Mouse (Mus musculus) heart, adult 2 months (tissue): ENCODE data around the gene Olfr403. TPM values are rescaled to one million over a fixed set of nuclear protein-coding genes. Genes with fewer than 3 reads are reported as not detected.
"Not testable (repeated sequence)": the region's sequence is repeated elsewhere in the genome, so short reads cannot be mapped to it uniquely, and the experiment has no call there.

Experiments
- DNase-seq, 2 experiments: peaks; one replicate each; pipeline ENCODE4 v3.0.0; 2021
- H3K27ac ChIP-seq: fragments of 200-600 bp; 2 replicates; pipeline ENCODE4 v1.8.1; 2022
- H3K27me3 ChIP-seq: fragments of 200-500 bp; 2 replicates; pipeline ENCODE4 v1.6.1; 2012; ENCODE audit warnings: mild to moderate bottlenecking, low read length, inconsistent platforms, mixed read lengths; ENCODE audit not compliant: control insufficient read depth, insufficient read depth
- H3K36me3 ChIP-seq: fragments of 200-500 bp; 2 replicates; pipeline ENCODE4 v1.6.1; 2012; ENCODE audit warnings: low read length, inconsistent platforms; ENCODE audit not compliant: control insufficient read depth, insufficient read depth
- H3K4me1 ChIP-seq: fragments of 200-500 bp; 2 replicates; pipeline ENCODE4 v1.6.1; 2011; ENCODE audit warnings: low read length; ENCODE audit not compliant: control insufficient read depth, insufficient read depth
- H3K4me3 ChIP-seq: fragments of 200-600 bp; 2 replicates; pipeline ENCODE4 v1.8.1; 2022
- H3K79me2 ChIP-seq: fragments of 200-500 bp; replicated peaks from 2 replicates; pipeline ENCODE4 v1.6.1; 2012; ENCODE audit warnings: mild to moderate bottlenecking, inconsistent platforms, low read length, moderate library complexity, mixed read lengths; ENCODE audit not compliant: control insufficient read depth, insufficient read depth
- H3K9ac ChIP-seq: fragments of 200-500 bp; 2 replicates; pipeline ENCODE4 v1.6.1; 2012; ENCODE audit warnings: low read depth, mild to moderate bottlenecking, control low read depth, inconsistent platforms, low read length, mixed read lengths
- CTCF ChIP-seq: fragments of 200-600 bp; IDR thresholded peaks from 2 replicates; pipeline ENCODE4 v1.8.1; 2022; ENCODE audit warnings: antibody characterized with exemption, mild to moderate bottlenecking, moderate library complexity
- EP300 ChIP-seq: fragments of 200-500 bp; IDR thresholded peaks from 2 replicates; pipeline ENCODE4 v1.6.1; 2011; ENCODE audit warnings: low read depth, low read length, control low read depth; ENCODE audit not compliant: insufficient read depth
- POLR2A ChIP-seq: fragments of 200-500 bp; IDR thresholded peaks from 2 replicates; pipeline ENCODE4 v1.6.1; 2011; ENCODE audit warnings: mild to moderate bottlenecking, low read depth, low read length, control low read depth; ENCODE audit not compliant: insufficient read depth
- WGBS: fragments of 180-500 bp; shearing (Covaris S2); methylation state at CpG from one replicate; pipeline ENCODE4 v1.1.7; 2018; 5-methylcytosine and 5-hydroxymethylcytosine counted together
- intact Hi-C: fragments of 180-260 bp; cut with DNase I; formaldehyde crosslinking; loops from one replicate; pipeline ENCODE4 v1.15.1; 2025
- long read RNA-seq: library from polyadenylated mRNA; stranded (forward); transcript quantifications from one replicate; pipeline ENCODE4 v2.0.0, GENCODE M21; 2021
- polyA plus RNA-seq: library from polyadenylated mRNA; depleted of rRNA; stranded (reverse); fragments of >200 nt; gene quantifications from 2 replicates; pipeline ENCODE4 v1.2.3, GENCODE M21; 2012; rRNA removed
- total RNA-seq, 2 experiments: library from RNA; stranded (reverse); gene quantifications; 2 replicates each; pipeline ENCODE4 v1.2.3; 2021

The Olfr403 gene
- total RNA-seq = not detected
- not detected in 2 replicates for polyA plus RNA-seq
- long read RNA-seq = 0 reads

GRCm38 (mm10) chr11:74185949-74186348 lies at the start of gene Olfr403:
TSS of gene Olfr403 (plus strand) at chr11:74186249.
- Histone ChIP-seq H3K27ac (no peak within 1 kb of the TSS), H3K4me1 (no peaks in the 10 kb centered on the region), H3K79me2 (no peaks in the 10 kb centered on the region), H3K4me3 (no peak within 1 kb of the TSS), H3K9ac (no peak within 1 kb of the TSS), H3K27me3 (no peaks in the 10 kb centered on the region), H3K36me3 (no peaks in the 10 kb centered on the region)
- no peak for TF ChIP-seq POLR2A
- TF ChIP-seq CTCF = no peak
- no peak for TF ChIP-seq EP300
- intact Hi-C loops = no loop called here
- no peak for DNase-seq

GRCm38 (mm10) chr11:74140001-74140400 lies 46.0 kb upstream of the Olfr403 start:
- H3K4me1 ChIP-seq, H3K9ac ChIP-seq, H3K79me2 ChIP-seq, intact Hi-C loops, H3K4me3 ChIP-seq, H3K27me3 ChIP-seq, H3K27ac ChIP-seq, H3K36me3 ChIP-seq, DNase-seq: not testable (repeated sequence)
- 17% methylated on average over 1 of the region's 1 CpGs for WGBS

- H3K27ac ChIP-seq = no peak overlapping the region
- intact Hi-C loops = no loop called here
- H3K4me1 ChIP-seq = no peaks in the 10 kb centered on the region
- no peaks in the 10 kb centered on the region for H3K79me2 ChIP-seq
- no peak overlapping the region for H3K9ac ChIP-seq
- no peak overlapping the region for H3K4me3 ChIP-seq
- DNase-seq = no peak
- H3K36me3 ChIP-seq = no peaks in the 10 kb centered on the region
- TF ChIP-seq EP300 = no peak
- no peak for TF ChIP-seq CTCF
- TF ChIP-seq POLR2A = no peak
- no peaks in the 10 kb centered on the region for H3K27me3 ChIP-seq
Observed at GRCm38 (mm10) chr11:74145866-74146265, 40.2 kb upstream of the Olfr403 start.

- no peak for DNase-seq
- intact Hi-C loops = no loop called here
- Histone ChIP-seq H3K79me2 (no peaks in the 10 kb centered on the region), H3K27ac (no peak within 1 kb of the TSS), H3K4me3 (no peak within 1 kb of the TSS), H3K4me1 (no peaks in the 10 kb centered on the region), H3K9ac (no peak within 1 kb of the TSS), H3K36me3 (no peaks in the 10 kb centered on the region), H3K27me3 (no peaks in the 10 kb centered on the region)
- TF ChIP-seq EP300 = no peak
- no peak for TF ChIP-seq POLR2A
- TF ChIP-seq CTCF = no peak
- 33% methylated on average over 3 of the region's 3 CpGs for WGBS
Observed at GRCm38 (mm10) chr11:74153229-74153628, 32.8 kb upstream of the Olfr403 start, which contains the start of gene Olfr402. TSS of gene Olfr402 (plus strand) at chr11:74153529.

GRCm38 (mm10) chr11:74168771-74169170 lies 17.3 kb upstream of the Olfr403 start:
- intact Hi-C loops = no loop called here

GRCm38 (mm10) chr11:74183168-74183567 lies 2.9 kb upstream of the Olfr403 start:
- Histone ChIP-seq H3K9ac (no peak overlapping the region), H3K27me3 (no peaks in the 10 kb centered on the region), H3K27ac (no peak overlapping the region), H3K4me1 (no peaks in the 10 kb centered on the region), H3K79me2 (no peaks in the 10 kb centered on the region), H3K4me3 (no peak overlapping the region), H3K36me3 (no peaks in the 10 kb centered on the region)
- DNase-seq = no peak
- TF ChIP-seq EP300 = no peak
- no peak for TF ChIP-seq CTCF
- no peak for TF ChIP-seq POLR2A
- 67% methylated on average over 4 of the region's 4 CpGs for WGBS
- intact Hi-C loops = no loop called here

More at GRCm38 (mm10) chr11:74168771-74169170, 17.3 kb upstream of the Olfr403 start:
- DNase-seq = no peak
- Histone ChIP-seq H3K36me3 (no peaks in the 10 kb centered on the region), H3K27ac (no peak overlapping the region), H3K4me3 (no peak overlapping the region), H3K4me1 (no peaks in the 10 kb centered on the region), H3K27me3 (no peaks in the 10 kb centered on the region), H3K79me2 (no peaks in the 10 kb centered on the region), H3K9ac (no peak overlapping the region)
- TF ChIP-seq EP300 (no peak), CTCF (no peak), POLR2A (no peak)

- intact Hi-C loops = no loop called here
- TF ChIP-seq CTCF = no peak
- no peak for TF ChIP-seq POLR2A
- no peak for TF ChIP-seq EP300
- H3K4me3 ChIP-seq = no peak overlapping the region
- no peak for DNase-seq
- WGBS = 67% methylated on average over 4 of the region's 4 CpGs
- H3K36me3 ChIP-seq = no peaks in the 10 kb centered on the region
- no peak overlapping the region for H3K9ac ChIP-seq
- H3K27ac ChIP-seq = no peak overlapping the region
- H3K4me1 ChIP-seq = no peaks in the 10 kb centered on the region
- no peaks in the 10 kb centered on the region for H3K79me2 ChIP-seq
- no peaks in the 10 kb centered on the region for H3K27me3 ChIP-seq
Observed at GRCm38 (mm10) chr11:74183745-74184144, 2.3 kb upstream of the Olfr403 start.
